Mouse (Mus musculus): Measurements from ENCODE around the gene Zfp445.
"Not testable (repeated sequence)": the region's sequence is repeated elsewhere in the genome, so short reads cannot be mapped to it uniquely, and the experiment has no call there.

Gene Zfp445

GRCm38 (mm10) chr9:122865697-122866166, at the start of gene Zfp445:
Gene Zfp445 (minus strand): TSS chr9:122866006.
- peak; percentile 82 to 85 for DNase-seq

- peak; percentile 76 to 79 for DNase-seq
Measured at GRCm38 (mm10) chr9:122902717-122903535, 37.1 kb upstream of the Zfp445 start.

DNA sequence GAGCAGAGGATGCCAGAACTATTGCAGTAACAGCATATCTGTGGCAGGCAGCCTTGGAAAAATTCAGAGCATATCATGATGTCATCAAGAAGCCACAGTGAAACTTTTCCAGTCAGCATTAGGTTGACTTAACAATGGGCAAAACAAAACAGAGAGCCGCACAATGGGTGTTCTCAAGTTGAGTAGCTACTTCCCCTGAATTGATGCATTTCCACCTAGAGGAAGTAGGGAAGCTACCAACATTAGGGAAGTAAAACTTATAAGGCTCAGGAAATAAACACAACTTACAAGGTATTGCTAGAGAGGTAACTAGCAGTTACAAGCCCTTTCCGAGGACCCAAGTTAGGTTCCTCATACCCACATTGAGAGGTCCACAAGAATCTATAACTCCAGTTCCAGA, 35.2 kb upstream of the Zfp445 start:
- no peak for DNase-seq

- DNase-seq, result peak; percentile 69 to 70
Measured at GRCm38 (mm10) chr9:122886372-122887179, 20.8 kb upstream of the Zfp445 start.

DNA sequence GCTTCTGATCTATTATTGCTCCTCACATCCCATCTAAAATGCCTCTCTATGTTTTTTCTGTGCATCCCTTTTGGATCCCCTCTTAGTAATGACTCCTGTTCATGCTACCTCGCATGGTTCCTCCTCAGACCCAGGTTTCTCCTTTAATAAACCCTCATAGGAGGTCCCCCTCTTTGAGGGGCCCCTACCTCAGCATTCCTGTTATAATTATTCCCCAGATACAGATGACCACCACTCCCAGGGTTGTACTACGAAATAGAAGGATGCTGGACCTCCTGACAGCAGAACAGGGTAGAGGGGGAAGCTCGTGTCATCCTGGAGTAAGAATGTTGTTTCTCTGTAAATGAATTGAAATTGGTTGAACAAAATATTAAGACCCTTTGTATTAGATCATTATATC, 19.6 kb upstream of the Zfp445 start, which contains the start of gene Zkscan7:
Zkscan7 (plus strand) TSS at position 301 of the 400 bp plus-strand sequence.
- no peak for DNase-seq

DNA sequence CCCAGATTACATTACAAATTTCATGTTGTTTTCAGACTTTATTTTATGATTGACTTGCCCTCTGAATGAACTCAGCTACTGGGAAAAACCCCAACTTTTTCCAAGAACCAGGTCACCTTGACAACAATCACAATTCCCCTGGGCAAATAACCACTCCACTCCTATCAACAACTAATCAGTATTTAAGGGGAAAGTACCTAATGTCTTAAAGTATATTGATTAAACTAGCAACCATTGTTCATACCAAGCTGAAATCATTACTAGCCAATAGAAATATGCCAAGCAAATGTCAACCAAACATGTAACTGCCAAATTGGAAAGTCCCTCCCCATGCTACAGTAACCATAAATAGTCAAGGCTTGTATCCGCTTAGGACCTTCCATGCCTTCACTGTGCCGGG, 9.3 kb upstream of the Zfp445 start:
- no peak for DNase-seq

DNA sequence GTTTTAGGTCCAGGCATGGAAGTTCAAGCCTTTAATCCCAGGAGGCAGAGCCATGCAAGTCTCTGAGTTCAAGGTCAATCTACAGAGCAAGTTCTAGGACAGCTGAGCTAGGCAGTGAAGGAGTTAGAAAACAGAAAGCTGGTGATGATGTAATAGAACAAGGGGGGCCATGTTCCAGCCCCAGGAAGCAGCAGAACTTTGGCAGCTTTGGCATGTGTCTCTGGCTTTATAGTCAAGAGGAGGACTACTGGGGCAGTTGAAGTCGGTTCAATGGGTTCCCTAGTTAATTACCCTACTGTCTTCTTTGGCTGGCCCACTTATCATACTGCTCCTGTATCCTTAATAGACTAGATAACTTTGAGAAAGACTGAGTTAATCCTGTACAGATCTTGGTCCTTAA, 8.8 kb upstream of the Zfp445 start:
- DNase-seq, result no peak

- DNase-seq, result no peak
Measured at GRCm38 (mm10) chr9:122872595-122872994, 6.8 kb upstream of the Zfp445 start.

GRCm38 (mm10) chr9:122866192-122866591, 386 bp upstream of the Zfp445 start:
- DNase-seq, result no peak

DNA sequence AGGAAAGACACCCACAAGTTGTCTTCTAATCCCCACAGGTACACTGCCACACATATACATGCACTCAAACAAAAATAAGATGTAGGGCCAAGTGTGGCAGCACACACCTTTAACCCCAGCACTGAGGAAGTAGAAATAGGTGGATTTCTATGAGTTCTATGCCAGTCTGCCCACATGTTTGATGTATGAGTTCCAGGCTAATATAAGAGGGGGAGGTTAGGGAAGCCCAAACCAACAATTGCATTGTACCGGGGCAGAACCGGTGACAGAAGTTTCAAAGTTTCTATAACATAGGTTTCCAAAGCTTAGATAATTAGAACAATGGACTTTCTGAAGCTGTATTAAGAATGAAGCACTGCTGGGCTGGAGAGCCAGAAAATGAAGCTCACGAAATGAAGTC, 958 bp downstream of the Zfp445 start:
- no peak for DNase-seq

GRCm38 (mm10) chr9:122863731-122864130, 2.1 kb downstream of the Zfp445 start:
- DNase-seq, result no peak

GRCm38 (mm10) chr9:122860752-122861151, 5.1 kb downstream of the Zfp445 start:
- no peak for DNase-seq

GRCm38 (mm10) chr9:122856716-122857115, 9.1 kb downstream of the Zfp445 start:
- no peak for DNase-seq

DNA sequence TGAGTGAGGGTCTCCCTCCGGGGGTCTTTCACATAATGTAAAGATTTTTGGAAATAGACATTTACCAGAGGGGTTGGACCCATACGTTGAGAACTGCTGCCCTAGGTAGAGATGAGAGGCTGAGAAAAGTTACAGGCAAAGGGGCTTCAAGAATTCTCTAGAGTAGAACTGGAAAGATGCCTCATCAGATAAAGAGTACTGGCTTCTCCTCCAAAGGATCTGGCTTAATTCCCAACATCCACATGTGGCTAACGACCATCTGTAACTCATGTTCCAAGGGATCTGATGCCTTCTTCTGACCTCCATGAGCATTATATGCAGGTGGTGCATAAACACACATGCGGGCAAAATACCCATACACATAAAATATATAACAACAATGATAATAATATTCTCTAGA, 10.2 kb downstream of the Zfp445 start:
- no peak for DNase-seq

DNA sequence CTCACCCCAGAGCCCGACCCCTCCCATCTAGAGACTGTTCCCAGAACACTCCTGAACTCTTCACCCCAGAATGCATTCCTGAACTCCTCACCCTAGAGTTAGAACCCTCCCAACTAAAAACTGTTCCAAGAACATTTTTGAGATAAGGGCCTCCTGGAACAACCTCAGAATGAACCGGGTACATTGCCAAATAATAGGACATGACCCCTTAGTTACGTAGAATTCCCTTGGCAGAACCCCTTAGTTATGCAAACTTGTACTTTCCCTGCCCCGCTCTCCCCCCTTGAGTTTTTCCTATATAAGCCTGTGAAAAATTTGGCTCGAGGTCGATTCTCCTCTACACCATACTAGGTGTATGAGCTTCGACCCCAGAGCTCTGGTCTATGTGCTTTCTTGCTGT, 10.7 kb downstream of the Zfp445 start:
- not testable (repeated sequence) for DNase-seq

DNA sequence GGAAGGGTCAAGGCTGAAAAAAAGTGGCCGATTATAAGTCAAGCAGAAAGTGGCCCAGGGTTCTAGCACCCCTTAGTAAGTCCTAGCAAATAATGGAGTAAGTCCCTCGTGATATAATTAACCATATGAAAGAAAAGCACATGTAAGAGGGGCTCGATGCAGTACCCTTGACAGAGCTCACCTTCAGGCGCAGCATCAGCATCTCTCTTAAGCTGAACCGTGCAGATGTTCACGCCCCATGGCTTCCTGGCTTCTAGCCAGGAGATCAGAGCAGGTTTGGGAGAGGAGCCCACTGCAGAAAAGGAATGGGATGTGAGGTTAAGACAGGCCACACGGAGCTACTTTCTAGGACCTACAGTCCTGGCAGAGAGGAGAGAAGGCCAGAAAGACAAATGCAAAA, 11.3 kb downstream of the Zfp445 start:
- DNase-seq, result no peak

DNA sequence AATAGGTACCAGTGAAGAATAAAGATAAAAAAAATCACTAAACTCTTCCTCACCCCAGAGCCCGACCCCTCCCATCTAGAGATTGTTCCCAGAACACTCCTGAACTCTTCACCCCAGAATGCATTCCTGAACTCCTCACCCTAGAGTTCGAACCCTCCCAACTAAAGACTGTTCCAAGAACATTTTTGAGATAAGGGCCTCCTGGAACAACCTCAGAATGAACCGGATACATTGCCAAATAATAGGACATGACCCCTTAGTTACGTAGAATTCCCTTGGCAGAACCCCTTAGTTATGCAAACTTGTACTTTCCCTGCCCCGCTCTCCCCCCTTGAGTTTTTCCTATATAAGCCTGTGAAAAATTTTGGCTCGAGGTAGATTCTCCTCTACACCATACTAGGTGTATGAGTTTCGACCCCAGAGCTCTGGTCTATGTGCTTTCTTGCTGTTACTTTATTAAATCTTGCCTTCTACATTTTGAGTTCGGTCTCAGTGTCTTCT, 17.9 kb downstream of the Zfp445 start:
- not testable (repeated sequence) for DNase-seq

GRCm38 (mm10) chr9:122846156-122846555, 19.6 kb downstream of the Zfp445 start:
- peak; percentile 27 to 34 for DNase-seq

- DNase-seq, result no peak
Measured at GRCm38 (mm10) chr9:122845621-122846020, 20.2 kb downstream of the Zfp445 start.

GRCm38 (mm10) chr9:122843760-122844159, 22.0 kb downstream of the Zfp445 start, which contains the start of gene Gm35549:
Gene Gm35549 (minus strand): TSS chr9:122844035.
- DNase-seq, result no peak

DNA sequence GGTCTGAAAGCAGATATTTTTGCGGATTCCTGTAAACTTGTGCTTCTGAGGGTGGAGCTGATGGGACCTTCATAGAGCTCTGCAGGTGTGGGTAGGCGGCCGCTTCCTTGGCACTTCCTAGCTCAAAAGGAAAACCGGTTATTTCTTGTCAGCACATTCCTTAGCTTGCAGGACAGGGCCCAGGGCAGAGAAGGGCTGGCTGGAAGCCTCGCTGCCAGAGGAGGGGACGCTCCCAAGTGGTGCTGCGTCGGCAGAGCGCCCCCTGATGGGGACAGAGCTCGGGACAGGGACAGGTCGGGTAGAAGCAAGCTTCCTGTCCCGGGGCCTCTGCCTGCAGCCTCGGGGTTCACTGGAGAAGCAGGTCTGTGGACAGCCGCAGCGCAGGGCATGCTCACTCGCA, 28.1 kb downstream of the Zfp445 start:
- DNase-seq, result peak; percentile 9 to 18

DNA sequence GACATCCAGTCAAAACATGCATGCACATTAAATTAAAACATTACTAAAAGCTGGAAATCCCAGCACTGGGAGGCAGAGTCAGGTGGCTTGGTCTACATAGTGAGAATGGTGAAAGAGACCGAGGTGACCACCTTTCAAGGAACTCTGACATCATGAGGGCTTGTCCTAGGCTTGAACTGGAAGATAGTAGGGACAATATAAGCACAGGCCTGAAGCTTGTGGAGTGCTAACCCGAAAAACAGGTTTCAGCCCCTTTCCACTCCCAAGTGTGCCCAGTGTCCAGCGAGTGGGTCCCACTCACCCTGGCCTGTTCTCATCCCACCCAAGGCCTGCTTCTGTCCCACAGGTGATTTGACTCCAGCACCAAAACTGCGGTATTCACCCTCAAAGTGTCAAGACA, 28.6 kb downstream of the Zfp445 start:
- no peak for DNase-seq

GRCm38 (mm10) chr9:122836790-122837189, 29.0 kb downstream of the Zfp445 start:
- DNase-seq, result peak; percentile 51 to 53

Measured in cerebellum, adult 18-20 months (tissue).